1 mouse cellular context compared by ENCODE assay signal in the genomic region with DNA sequence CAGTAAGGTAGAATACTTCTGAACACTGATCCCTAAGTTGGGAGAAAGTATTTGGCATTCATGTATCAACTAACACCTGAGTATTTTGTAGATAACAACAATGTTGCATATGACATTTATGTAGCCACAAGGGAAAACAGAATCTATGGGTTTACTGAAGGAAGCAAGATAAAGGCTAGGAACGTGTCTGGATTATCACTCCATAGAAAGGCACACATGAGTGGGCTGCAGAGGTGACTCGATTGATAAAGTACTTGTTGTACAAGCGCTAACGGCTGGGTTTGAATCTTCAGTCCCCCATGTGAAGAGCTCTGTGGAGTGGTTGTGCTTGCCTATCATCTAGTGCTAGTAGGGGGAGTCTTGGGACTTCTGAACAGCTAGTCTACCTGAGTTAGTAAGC.
A peak's percentile ranks its signal among the peaks of the same experiment; 100 is the strongest.
TF ChIP-seq lines count a peak whose summit lies in the region.

No protein-coding gene starts in this region.

TF ChIP-seq in MEL, 35 proteins besides CTCF, POLR2A, EP300 and RAD21 (continued from another document):
- no peak for TF ChIP-seq NELFE (IDR thresholded peaks at IDR 0.05; ENCODE audit: low read depth, low read length)
- no peak for TF ChIP-seq JUND (IDR thresholded peaks at IDR 0.05; ENCODE audit: low read depth, low read length)
- TF ChIP-seq ZC3H11A (IDR thresholded peaks at IDR 0.05; ENCODE audit: low read depth, low read length), result no peak
- 0 out of 2 replicates have a peak, but pooled peaks have one; percentile 13 for TF ChIP-seq MXI1 (IDR thresholded peaks at IDR 0.05; ENCODE audit: low read depth, low read length)
- no peak for TF ChIP-seq ZMIZ1 (IDR thresholded peaks at IDR 0.05; ENCODE audit: low read depth, low read length)
- no peak for TF ChIP-seq GABPA (IDR thresholded peaks at IDR 0.05; ENCODE audit: low read depth, low read length)
- peak; percentile 45; the same call in 1 of the 2 replicates for TF ChIP-seq RCOR1 (IDR thresholded peaks at IDR 0.05; ENCODE audit: low read depth, low read length)
- no peak for TF ChIP-seq MAZ (IDR thresholded peaks at IDR 0.05; ENCODE audit: low read depth, low read length)
- TF ChIP-seq E2F4 (IDR thresholded peaks at IDR 0.05; ENCODE audit: borderline replicate concordance, low read depth, low read length), result no peak
- peak; percentile 90 for TF ChIP-seq TCF12 (IDR thresholded peaks at IDR 0.05; ENCODE audit: low read depth, low read length)
- peak; percentile 88 for TF ChIP-seq ETS1 (IDR thresholded peaks at IDR 0.05; ENCODE audit: low read depth, low read length)
- TF ChIP-seq ZNF384 (IDR thresholded peaks at IDR 0.05; ENCODE audit: low read depth, low read length), result no peak
- peak; percentile 60; the same call in 1 of the 2 replicates for TF ChIP-seq MYC (IDR thresholded peaks at IDR 0.05; ENCODE audit: low read depth, low read length)
- TF ChIP-seq POLR2AphosphoS2 (IDR thresholded peaks at IDR 0.05; ENCODE audit: low read length), result no peak
- TF ChIP-seq BHLHE40 (IDR thresholded peaks at IDR 0.05; ENCODE audit: borderline replicate concordance, low read depth, low read length), result peak; percentile 94
- TF ChIP-seq MAX (IDR thresholded peaks at IDR 0.05; ENCODE audit: low read length), result peak; percentile 46; the same call in 1 of the 2 replicates
- TF ChIP-seq ZKSCAN1 (IDR thresholded peaks at IDR 0.05; ENCODE audit: low read depth, low read length), result no peak
- TF ChIP-seq MYB (IDR thresholded peaks at IDR 0.05; ENCODE audit: low read depth, low read length), result peak; percentile 71
- no peak for TF ChIP-seq MEF2A (IDR thresholded peaks at IDR 0.05; ENCODE audit: extremely low read depth, insufficient replicate concordance, low read depth, low read length, poor library complexity, severe bottlenecking)
- TF ChIP-seq SIN3A (IDR thresholded peaks at IDR 0.05; ENCODE audit: low read length), result peak; percentile 67; the same call in 1 of the 2 replicates
- TF ChIP-seq NRF1 (IDR thresholded peaks at IDR 0.05; ENCODE audit: insufficient read depth, low read depth, low read length, poor library complexity, severe bottlenecking), result no peak
